Mouse (Mus musculus): Measurements from ENCODE around the gene Tshz2. TPM values are rescaled to one million over a fixed set of nuclear protein-coding genes. Genes with fewer than 3 reads are reported as not detected.

Tshz2 gene
- total RNA-seq, 2 experiments from 2014 or later = 10.3 to 14.8 TPM

- intact Hi-C loops (cut with DNase I) = no loop called here
- Histone ChIP-seq H3K27ac (no peak overlapping the region), H3K4me3 (no peak overlapping the region)
- no peak for DNase-seq
- TF ChIP-seq CTCF (IDR thresholded peaks at IDR 0.05) = no peak
Observed at GRCm38 (mm10) chr2:170037346-170037745, 404.5 kb downstream of the Tshz2 start.

- intact Hi-C loops (cut with DNase I) = no loop called here
- H3K4me3 ChIP-seq = no peak overlapping the region
- H3K27ac ChIP-seq = no peak overlapping the region
- DNase-seq = no peak
- no peak for TF ChIP-seq CTCF (IDR thresholded peaks at IDR 0.05)
Observed at GRCm38 (mm10) chr2:170039772-170040171, 407.0 kb downstream of the Tshz2 start.

GRCm38 (mm10) chr2:170041101-170041500 lies 408.3 kb downstream of the Tshz2 start:
- Histone ChIP-seq H3K27ac (peak overlapping the region; percentile 76), H3K4me3 (peak overlapping the region; percentile 37)
- intact Hi-C loops (cut with DNase I) = no loop called here
- no peak for TF ChIP-seq CTCF (IDR thresholded peaks at IDR 0.05)
- DNase-seq = peak; percentile 80

GRCm38 (mm10) chr2:170042471-170043213 lies 409.8 kb downstream of the Tshz2 start:
- no peak for TF ChIP-seq CTCF (IDR thresholded peaks at IDR 0.05)
- DNase-seq = peak; percentile 27
- H3K27ac ChIP-seq = 0 out of 2 replicates have a peak overlapping the region, but pooled peaks have one; percentile 31
- intact Hi-C loops (cut with DNase I) = no loop called here
- H3K4me3 ChIP-seq = no peak overlapping the region

- Histone ChIP-seq H3K27ac (no peak overlapping the region), H3K4me3 (no peak overlapping the region)
- no peak for TF ChIP-seq CTCF (IDR thresholded peaks at IDR 0.05)
- intact Hi-C loops (cut with DNase I) = no loop called here
- no peak for DNase-seq
Observed at GRCm38 (mm10) chr2:170043290-170043689, 410.5 kb downstream of the Tshz2 start.

GRCm38 (mm10) chr2:170045896-170046295 lies 413.1 kb downstream of the Tshz2 start:
- no peak for DNase-seq
- intact Hi-C loops (cut with DNase I) = no loop called here

GRCm38 (mm10) chr2:170046371-170047145 lies 413.7 kb downstream of the Tshz2 start:
- no peak for TF ChIP-seq CTCF (IDR thresholded peaks at IDR 0.05)
- no peak overlapping the region for H3K4me3 ChIP-seq
- intact Hi-C loops (cut with DNase I) = no loop called here
- H3K27ac ChIP-seq = no peak overlapping the region
- DNase-seq = no peak

More at GRCm38 (mm10) chr2:170045896-170046295, 413.1 kb downstream of the Tshz2 start:
- no peak overlapping the region for H3K4me3 ChIP-seq
- no peak overlapping the region for H3K27ac ChIP-seq
- peak; percentile 39 for TF ChIP-seq CTCF (IDR thresholded peaks at IDR 0.05)

- no peak overlapping the region for H3K27ac ChIP-seq
- no peak for TF ChIP-seq CTCF (IDR thresholded peaks at IDR 0.05)
- no peak overlapping the region for H3K4me3 ChIP-seq
- DNase-seq = no peak
- intact Hi-C loops (cut with DNase I) = no loop called here
Observed at GRCm38 (mm10) chr2:170048831-170049230, 416.0 kb downstream of the Tshz2 start.

GRCm38 (mm10) chr2:170050651-170051050 lies 417.8 kb downstream of the Tshz2 start:
- no peak for TF ChIP-seq CTCF (IDR thresholded peaks at IDR 0.05)
- no peak for DNase-seq
- intact Hi-C loops (cut with DNase I) = no loop called here
- Histone ChIP-seq H3K27ac (no peak overlapping the region), H3K4me3 (no peak overlapping the region)

- intact Hi-C loops (cut with DNase I) = no loop called here
- DNase-seq = no peak
- Histone ChIP-seq H3K4me3 (no peak overlapping the region), H3K27ac (no peak overlapping the region)
- TF ChIP-seq CTCF (IDR thresholded peaks at IDR 0.05) = no peak
Observed at GRCm38 (mm10) chr2:170051441-170051840, 418.6 kb downstream of the Tshz2 start.

GRCm38 (mm10) chr2:170054943-170055342 lies 422.1 kb downstream of the Tshz2 start:
- intact Hi-C loops (cut with DNase I) = loop anchor here (2.0 kb wide), 1 partner anchor 46 kb away; no protein-coding TSS in a partner anchor
- no peak for DNase-seq
- Histone ChIP-seq H3K4me3 (no peak overlapping the region), H3K27ac (no peak overlapping the region)
- TF ChIP-seq CTCF (IDR thresholded peaks at IDR 0.05) = no peak

GRCm38 (mm10) chr2:170055413-170055812 lies 422.6 kb downstream of the Tshz2 start:
- H3K4me3 ChIP-seq = no peak overlapping the region
- no peak overlapping the region for H3K27ac ChIP-seq
- TF ChIP-seq CTCF (IDR thresholded peaks at IDR 0.05) = peak; percentile 79
- intact Hi-C loops (cut with DNase I) = loop anchor here (2.0 kb wide), 1 partner anchor 45 kb away; no protein-coding TSS in a partner anchor
- DNase-seq = peak; percentile 64

- TF ChIP-seq CTCF (IDR thresholded peaks at IDR 0.05) = no peak
- H3K27ac ChIP-seq = peak overlapping the region; percentile 43; the same call in 1 of the 2 replicates
- intact Hi-C loops (cut with DNase I) = no loop called here
- H3K4me3 ChIP-seq = no peak overlapping the region
- DNase-seq = peak; percentile 48
Observed at GRCm38 (mm10) chr2:170058774-170059173, 426.0 kb downstream of the Tshz2 start.
